Mouse (Mus musculus) CH12.LX (cell line): Measurements from ENCODE around the gene Zfp408. TPM values are rescaled to one million over a fixed set of nuclear protein-coding genes. Genes with fewer than 3 reads are reported as not detected.
A peak's percentile ranks its signal among the peaks of the same experiment; 100 is the strongest.

ENCODE experiments used
- DNase-seq: peaks from one replicate; pipeline ENCODE4 v3.0.0-alpha.2; 2013; ENCODE audit errors: extremely low read depth
- H3K27ac ChIP-seq: 2 replicates; pipeline ENCODE4 v1.5.1; 2012; ENCODE audit warnings: low read depth, mild to moderate bottlenecking, control low read depth, moderate library complexity; ENCODE audit not compliant: insufficient read depth
- H3K27me3 ChIP-seq: replicated peaks from 2 replicates; pipeline ENCODE3; 2012; ENCODE audit warnings: inconsistent platforms
- H3K36me3 ChIP-seq, 2 experiments: replicated peaks in 1 of 2; 2 replicates each; pipeline versions ENCODE3 to v1.6.1; 2012; ENCODE audit warnings: inconsistent platforms in 1 of 2, low read length in 1 of 2, mild to moderate bottlenecking in 1 of 2, mixed read lengths in 1 of 2, moderate library complexity in 1 of 2; ENCODE audit not compliant: control insufficient read depth in 1 of 2, insufficient read depth in 1 of 2
- H3K4me1 ChIP-seq, 2 experiments: 2 replicates each; pipeline ENCODE4 v1.6.1; 2012; ENCODE audit warnings: inconsistent platforms in 1 of 2, moderate library complexity in 1 of 2; ENCODE audit not compliant: insufficient read depth in 2 of 2, control insufficient read depth in 1 of 2
- H3K4me2 ChIP-seq: 2 replicates; pipeline ENCODE4 v1.6.1; 2012; ENCODE audit warnings: low read depth, mild to moderate bottlenecking, control low read depth; ENCODE audit not compliant: poor library complexity, insufficient read depth, severe bottlenecking
- H3K4me3 ChIP-seq, 3 experiments: fragments of 150-350 bp in 1 of 3; sonication (generic) in 1 of 3; replicated peaks in 1 of 3; 2 replicates each; pipeline versions ENCODE3 to v1.5.1; 2011 to 2012; ENCODE audit warnings: low read depth in 2 of 3, low read length in 2 of 3, mild to moderate bottlenecking in 2 of 3, moderate library complexity in 2 of 3, control low read depth in 1 of 3, improper control_type of control experiment in 1 of 3, inconsistent platforms in 1 of 3, mixed read lengths in 1 of 3; ENCODE audit not compliant: poor library complexity in 1 of 3
- H3K79me2 ChIP-seq: replicated peaks from 2 replicates; pipeline ENCODE4 v1.6.1; 2012; ENCODE audit warnings: mild to moderate bottlenecking, moderate library complexity; ENCODE audit not compliant: control insufficient read depth, poor library complexity, insufficient read depth, severe bottlenecking; ENCODE audit errors: extremely low read depth
- H3K9ac ChIP-seq: 2 replicates; pipeline ENCODE4 v1.6.1; 2012; ENCODE audit warnings: low read depth, mild to moderate bottlenecking, control low read depth, moderate library complexity; ENCODE audit not compliant: insufficient read depth
- H3K9me3 ChIP-seq: replicated peaks from 2 replicates; pipeline ENCODE3; 2012; ENCODE audit warnings: low read length, inconsistent platforms, mixed read lengths
- BHLHE40 ChIP-seq: IDR thresholded peaks from 2 replicates; pipeline ENCODE4 v1.6.1; 2011; ENCODE audit warnings: mild to moderate bottlenecking, low read depth, low read length, improper control_type of control experiment
- CHD1 ChIP-seq: IDR thresholded peaks from 2 replicates; pipeline ENCODE4 v1.6.1; 2012; ENCODE audit warnings: low read depth, low read length, improper control_type of control experiment, inconsistent platforms
- CHD2 ChIP-seq: IDR thresholded peaks from 2 replicates; pipeline ENCODE4 v1.6.1; 2011; ENCODE audit warnings: low read length, improper control_type of control experiment
- CTCF ChIP-seq, 2 experiments: IDR thresholded peaks in 1 of 2; conservative IDR thresholded peaks in 1 of 2; 2 replicates each; pipeline ENCODE4 v1.5.1; 2011 to 2012; ENCODE audit warnings: low read depth in 2 of 2, low read length in 2 of 2, improper control_type of control experiment in 1 of 2, inconsistent platforms in 1 of 2, mild to moderate bottlenecking in 1 of 2, moderate library complexity in 1 of 2
- E2F4 ChIP-seq: IDR thresholded peaks from 2 replicates; pipeline ENCODE4 v1.6.1; 2011; ENCODE audit warnings: low read depth, low read length, improper control_type of control experiment; ENCODE audit not compliant: insufficient replicate concordance
- ELF1 ChIP-seq: IDR thresholded peaks from 2 replicates; pipeline ENCODE4 v1.6.1; 2014; ENCODE audit warnings: low read depth, mild to moderate bottlenecking, inconsistent platforms, low read length, improper control_type of control experiment
- EP300 ChIP-seq: IDR thresholded peaks from 2 replicates; pipeline ENCODE4 v1.6.1; 2011; ENCODE audit warnings: low read length, improper control_type of control experiment
- ETS1 ChIP-seq: conservative IDR thresholded peaks from 2 replicates; pipeline ENCODE4 v1.6.1; 2012; ENCODE audit warnings: low read depth, mild to moderate bottlenecking, inconsistent platforms, low read length, improper control_type of control experiment, moderate library complexity
- GABPA ChIP-seq: IDR thresholded peaks from 2 replicates; pipeline ENCODE4 v1.6.1; 2012; ENCODE audit warnings: low read depth, low read length, improper control_type of control experiment, inconsistent platforms; ENCODE audit not compliant: insufficient replicate concordance
- HCFC1 ChIP-seq: IDR thresholded peaks from 2 replicates; pipeline ENCODE4 v1.6.1; 2012; ENCODE audit warnings: low read depth, mild to moderate bottlenecking, inconsistent platforms, low read length, improper control_type of control experiment
- IRF4 ChIP-seq: IDR thresholded peaks from 2 replicates; pipeline ENCODE4 v1.6.1; 2014; ENCODE audit warnings: low read depth, mild to moderate bottlenecking, inconsistent platforms, low read length, improper control_type of control experiment
- JUN ChIP-seq: IDR thresholded peaks from 2 replicates; pipeline ENCODE4 v1.6.1; 2011; ENCODE audit warnings: low read depth, mild to moderate bottlenecking, low read length, improper control_type of control experiment, moderate library complexity; ENCODE audit not compliant: insufficient read depth
- JUND ChIP-seq: conservative IDR thresholded peaks from 2 replicates; pipeline ENCODE4 v1.6.1; 2011; ENCODE audit warnings: low read depth, low read length, improper control_type of control experiment
- KAT2A ChIP-seq: IDR thresholded peaks from 2 replicates; pipeline ENCODE4 v1.6.1; 2012; ENCODE audit warnings: low read length, improper control_type of control experiment, inconsistent platforms; ENCODE audit not compliant: insufficient replicate concordance
- MAFK ChIP-seq: IDR thresholded peaks from 2 replicates; pipeline ENCODE4 v1.6.1; 2011; ENCODE audit warnings: low read length, improper control_type of control experiment; ENCODE audit not compliant: insufficient replicate concordance
- MAX ChIP-seq: IDR thresholded peaks from 2 replicates; pipeline ENCODE4 v1.6.1; 2011; ENCODE audit warnings: low read length, improper control_type of control experiment
- MAZ ChIP-seq: IDR thresholded peaks from 2 replicates; pipeline ENCODE4 v1.6.1; 2012; ENCODE audit warnings: low read depth, mild to moderate bottlenecking, inconsistent platforms, low read length, improper control_type of control experiment, moderate library complexity
- MEF2A ChIP-seq: IDR thresholded peaks from 2 replicates; pipeline ENCODE4 v1.6.1; 2014; ENCODE audit warnings: low read depth, mild to moderate bottlenecking, inconsistent platforms, low read length, improper control_type of control experiment, borderline replicate concordance
- MXI1 ChIP-seq: IDR thresholded peaks from 2 replicates; pipeline ENCODE4 v1.6.1; 2011; ENCODE audit warnings: mild to moderate bottlenecking, low read depth, low read length, improper control_type of control experiment
- MYC ChIP-seq: IDR thresholded peaks from 2 replicates; pipeline ENCODE4 v1.6.1; 2011; ENCODE audit warnings: low read depth, mild to moderate bottlenecking, improper control_type of control experiment, low read length
- NELFE ChIP-seq: IDR thresholded peaks from 2 replicates; pipeline ENCODE4 v1.6.1; 2011; ENCODE audit warnings: low read depth, low read length, improper control_type of control experiment
- NRF1 ChIP-seq: IDR thresholded peaks from 2 replicates; pipeline ENCODE4 v1.6.1; 2014; ENCODE audit warnings: low read depth, mild to moderate bottlenecking, inconsistent platforms, low read length, improper control_type of control experiment, moderate library complexity
- PAX5 ChIP-seq: IDR thresholded peaks from 2 replicates; pipeline ENCODE4 v1.6.1; 2012; ENCODE audit warnings: low read length, inconsistent platforms, mixed read lengths
- POLR2A ChIP-seq: IDR thresholded peaks from 2 replicates; pipeline ENCODE4 v1.6.1; 2011; ENCODE audit warnings: low read depth, mild to moderate bottlenecking, improper control_type of control experiment, low read length
- POLR2AphosphoS2 ChIP-seq: IDR thresholded peaks from 2 replicates; pipeline ENCODE4 v1.6.1; 2011; ENCODE audit warnings: low read depth, low read length, improper control_type of control experiment
- RAD21 ChIP-seq: IDR thresholded peaks from 2 replicates; pipeline ENCODE4 v1.6.1; 2011; ENCODE audit warnings: low read depth, mild to moderate bottlenecking, low read length, improper control_type of control experiment, moderate library complexity
- RCOR1 ChIP-seq: conservative IDR thresholded peaks from 2 replicates; pipeline ENCODE4 v1.6.1; 2012; ENCODE audit warnings: low read depth, mild to moderate bottlenecking, inconsistent platforms, low read length, improper control_type of control experiment
- SIN3A ChIP-seq: IDR thresholded peaks from 2 replicates; pipeline ENCODE4 v1.6.1; 2012; ENCODE audit warnings: low read length, improper control_type of control experiment, inconsistent platforms
- SMC3 ChIP-seq: IDR thresholded peaks from 2 replicates; pipeline ENCODE4 v1.6.1; 2011; ENCODE audit warnings: low read depth, low read length, improper control_type of control experiment
- TBP ChIP-seq: conservative IDR thresholded peaks from 2 replicates; pipeline ENCODE4 v1.6.1; 2011; ENCODE audit warnings: low read depth, low read length, improper control_type of control experiment
- TCF12 ChIP-seq: IDR thresholded peaks from 2 replicates; pipeline ENCODE4 v1.6.1; 2014; ENCODE audit warnings: low read depth, mild to moderate bottlenecking, inconsistent platforms, low read length, improper control_type of control experiment
- UBTF ChIP-seq: IDR thresholded peaks from 2 replicates; pipeline ENCODE4 v1.6.1; 2012; ENCODE audit warnings: low read depth, mild to moderate bottlenecking, inconsistent platforms, low read length, improper control_type of control experiment, moderate library complexity
- USF1 ChIP-seq: IDR thresholded peaks from 2 replicates; pipeline ENCODE4 v1.6.1; 2014; ENCODE audit warnings: low read depth, mild to moderate bottlenecking, inconsistent platforms, low read length, improper control_type of control experiment
- USF2 ChIP-seq: conservative IDR thresholded peaks from 2 replicates; pipeline ENCODE4 v1.6.1; 2011; ENCODE audit warnings: low read depth, low read length, improper control_type of control experiment
- ZC3H11A ChIP-seq: IDR thresholded peaks from 2 replicates; pipeline ENCODE4 v1.6.1; 2012; ENCODE audit warnings: low read depth, mild to moderate bottlenecking, inconsistent platforms, low read length, improper control_type of control experiment
- ZKSCAN1 ChIP-seq: IDR thresholded peaks from 2 replicates; pipeline ENCODE4 v1.6.1; 2012; ENCODE audit warnings: low read depth, inconsistent platforms, low read length, improper control_type of control experiment, borderline replicate concordance
- ZMIZ1 ChIP-seq: IDR thresholded peaks from 2 replicates; pipeline ENCODE4 v1.6.1; 2012; ENCODE audit warnings: low read depth, mild to moderate bottlenecking, inconsistent platforms, low read length, improper control_type of control experiment
- ZNF384 ChIP-seq: IDR thresholded peaks from 2 replicates; pipeline ENCODE4 v1.6.1; 2012; ENCODE audit warnings: low read depth, low read length, improper control_type of control experiment, inconsistent platforms
- dilution Hi-C: fragments of 300-500 bp; cut with MboI; formaldehyde crosslinking; loops from 2 replicates; pipeline ENCODE4 v1.14.3; 2020; ENCODE audit warnings: low sequenced_read_pairs; ENCODE audit not compliant: extremely low pct_unique_long_range_greater_than_20kb, extremely low pct_ligation_motif_present
- in situ Hi-C: fragments of 300-500 bp; cut with MboI; formaldehyde crosslinking; loops from 3 replicates; pipeline ENCODE4 v1.14.3; 2019; ENCODE audit warnings: low sequenced_read_pairs, low pct_ligation_motif_present, low pct_unique_long_range_greater_than_20kb, mixed read lengths
- polyA plus RNA-seq: library from polyadenylated mRNA; unstranded; fragments of >175 nt; gene quantifications from 2 replicates; pipeline ENCODE4 v1.2.1, GENCODE M21; 2012; ENCODE audit warnings: low read depth; ENCODE audit not compliant: insufficient read length
- total RNA-seq, 2 experiments: library from RNA; depleted of rRNA; stranded (reverse); fragments of 300-350 nt in 1 of 2; fragments of >200 nt in 1 of 2; gene quantifications; 2 replicates each; pipeline ENCODE4 v1.2.3; 2012 to 2014

Zfp408 gene
- total RNA-seq (2012; rRNA removed) (8.1 and 8.3 TPM in 2 replicates), total RNA-seq (2014; rRNA removed) (8.8 and 9.2 TPM in 2 replicates), polyA plus RNA-seq (16.0 and 17.1 TPM in 2 replicates)

DNA sequence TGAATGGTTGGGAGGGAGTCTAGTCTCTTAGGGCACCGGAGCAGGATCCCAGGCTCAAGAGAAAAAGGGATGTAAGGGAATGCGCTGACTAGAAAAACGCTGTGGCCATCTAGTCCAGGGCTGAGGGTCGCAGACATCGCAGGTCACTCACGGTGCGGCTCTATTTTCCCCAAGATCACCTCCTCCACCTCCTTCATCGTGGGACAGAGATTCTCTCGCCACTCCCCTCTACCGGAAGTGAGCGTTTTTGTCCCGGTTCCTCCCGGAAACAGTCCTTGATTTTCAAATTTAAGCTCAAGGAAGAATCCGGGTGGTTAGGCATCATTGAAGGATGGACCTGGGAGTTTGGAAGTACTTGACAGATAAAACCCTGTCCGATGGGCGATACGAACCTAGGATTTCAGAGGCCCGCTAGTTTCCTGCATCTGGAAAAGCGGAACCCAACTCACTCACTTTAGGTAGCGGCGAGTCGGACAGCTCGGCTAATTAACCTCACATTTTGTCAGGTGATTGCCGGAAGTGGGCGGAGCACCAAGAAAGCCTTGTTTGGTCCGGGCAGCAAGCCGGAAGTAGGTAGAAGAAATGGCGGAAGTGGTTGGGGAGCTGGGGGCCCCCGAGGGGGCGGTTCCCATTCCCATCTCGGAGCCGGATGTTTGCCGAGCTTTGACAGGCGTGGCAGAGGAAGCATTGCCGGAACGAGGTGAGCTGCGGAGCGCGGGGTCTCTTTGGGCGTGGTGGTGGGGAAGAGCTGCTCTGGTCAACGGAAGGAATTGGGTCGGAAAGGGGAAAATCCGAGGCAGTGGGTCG is at the start of gene Zfp408, which contains the start of gene Arhgap1:
Gene Zfp408, minus strand, starts transcription at position 239 of the 807 bp plus-strand sequence.
Gene Arhgap1, plus strand, starts transcription at position 308 of the 807 bp plus-strand sequence.
- Histone ChIP-seq H3K9ac (peak within 1 kb of the TSS; percentile 98), H3K4me3 (peak within 1 kb of the TSS; percentile 95 to 99 (median 98)), H3K79me2 (peaks cover 27% of the 10 kb centered on the region)
- in situ Hi-C loops (no loop called here), dilution Hi-C loops (no loop called here)
- TF ChIP-seq POLR2AphosphoS2 (peak; percentile 79; the same call in 1 of the 2 replicates), RAD21 (no peak), MXI1 (peak; percentile 99), MEF2A (peak; percentile 71), CHD1 (no peak), NELFE (peak; percentile 69), EP300 (no peak), NRF1 (0 out of 2 replicates have a peak, but pooled peaks have one; percentile 55), SMC3 (no peak), RCOR1 (peak; percentile 39; the same call in 1 of the 2 replicates), HCFC1 (peak; percentile 95), CHD2 (peak; percentile 78; the same call in 1 of the 2 replicates), ZC3H11A (no peak), ELF1 (peak; percentile 99), ETS1 (peak; percentile 76), JUND (peak; percentile 54; the same call in 1 of the 2 replicates), POLR2A (peak; percentile 77), JUN (no peak), ZKSCAN1 (no peak), PAX5 (no peak), ZNF384 (peak; percentile 17; the same call in 1 of the 2 replicates), KAT2A (peak; percentile 94), CTCF (conservative IDR thresholded peaks at IDR 0.05 in 1 of 2, IDR thresholded peaks at IDR 0.05 in 1 of 2; ENCODE audit: low read depth in 2 of 2, low read length in 2 of 2) (no peak), SIN3A (peak; percentile 100), TBP (peak; percentile 88), UBTF (0 out of 2 replicates have a peak, but pooled peaks have one; percentile 51), GABPA (no peak; the same call in 1 of the 2 replicates), MAZ (peak; percentile 92), MAX (peak; percentile 86), BHLHE40 (peak; percentile 98), IRF4 (peak; percentile 90), ZMIZ1 (0 out of 2 replicates have a peak, but pooled peaks have one; percentile 12), USF1 (peak; percentile 83), MAFK (no peak), MYC (peak; percentile 79), E2F4 (no peak), USF2 (peak; percentile 51), TCF12 (peak; percentile 82)
- TF ChIP-seq, all 38 proteins: peak for 26
- Histone ChIP-seq H3K4me2 (peak within 1 kb of the TSS; percentile 82), H3K9me3 (no peaks in the 10 kb centered on the region), H3K27ac (peak within 1 kb of the TSS; percentile 44), H3K36me3 (peaks cover 43 to 64% of the 10 kb centered on the region in 2 experiments), H3K4me1 (peaks cover 2 to 25% of the 10 kb centered on the region in 2 experiments; a peak in 3 of 4 replicates), H3K27me3 (no peaks in the 10 kb centered on the region)
- DNase-seq, result peak; percentile 100
